Mouse (Mus musculus): ENCODE data around the gene Cd2ap. TPM values are rescaled to one million over a fixed set of nuclear protein-coding genes. Genes with fewer than 3 reads are reported as not detected.
"Not testable (repeated sequence)": the region's sequence is repeated elsewhere in the genome, so short reads cannot be mapped to it uniquely, and the experiment has no call there.

Cd2ap gene
- polyA plus RNA-seq, 1 experiment = 158 TPM

DNA sequence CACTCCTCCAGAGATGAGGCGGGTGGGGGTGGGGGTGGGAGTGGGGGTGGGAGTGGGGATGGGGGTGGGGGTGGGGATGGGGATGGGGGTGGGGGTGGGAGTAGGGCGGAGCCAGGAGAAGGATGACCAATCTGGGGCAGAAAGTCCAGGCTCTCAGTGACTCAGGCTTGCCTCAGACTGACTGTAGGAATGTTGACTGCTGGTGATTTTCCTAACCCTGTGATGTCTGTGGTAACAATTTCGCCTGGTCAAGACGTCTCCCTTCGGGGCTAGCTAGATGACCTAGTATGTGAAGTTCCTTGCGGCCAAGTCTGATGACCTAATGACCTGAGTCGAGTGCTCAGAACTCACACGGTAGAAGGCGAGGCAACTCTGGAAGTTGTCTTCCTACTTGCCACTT lies 32.9 kb upstream of the Cd2ap start:
- Histone ChIP-seq H3K9me3 (replicated peaks; ENCODE audit: control insufficient read depth, insufficient read depth, low read length, poor library complexity, severe bottlenecking) (no peaks in the 10 kb centered on the region; the same call in 1 of the 2 replicates), H3K9ac (ENCODE audit: low read depth, poor library complexity, severe bottlenecking) (no peak overlapping the region), H3K4me3 (ENCODE audit: low read depth, low read length) (no peak overlapping the region), H3K27ac (ENCODE audit: insufficient read depth, low read length) (peak overlapping the region; percentile 85), H3K4me1 (ENCODE audit: control insufficient read depth, insufficient read depth, low read length) (peaks cover 3% of the 10 kb centered on the region), H3K36me3 (ENCODE audit: control insufficient read depth, insufficient read depth, low read length, poor library complexity, severe bottlenecking) (no peaks in the 10 kb centered on the region), H3K27me3 (ENCODE audit: control insufficient read depth, insufficient read depth, low read length, poor library complexity, severe bottlenecking) (no peaks in the 10 kb centered on the region)
- TF ChIP-seq POLR2A (IDR thresholded peaks at IDR 0.05; ENCODE audit: insufficient read depth, low read length) (no peak), EP300 (IDR thresholded peaks at IDR 0.05; ENCODE audit: insufficient read depth, low read depth, low read length) (no peak), CTCF (IDR thresholded peaks at IDR 0.05; ENCODE audit: low read depth, low read length) (no peak)

DNA sequence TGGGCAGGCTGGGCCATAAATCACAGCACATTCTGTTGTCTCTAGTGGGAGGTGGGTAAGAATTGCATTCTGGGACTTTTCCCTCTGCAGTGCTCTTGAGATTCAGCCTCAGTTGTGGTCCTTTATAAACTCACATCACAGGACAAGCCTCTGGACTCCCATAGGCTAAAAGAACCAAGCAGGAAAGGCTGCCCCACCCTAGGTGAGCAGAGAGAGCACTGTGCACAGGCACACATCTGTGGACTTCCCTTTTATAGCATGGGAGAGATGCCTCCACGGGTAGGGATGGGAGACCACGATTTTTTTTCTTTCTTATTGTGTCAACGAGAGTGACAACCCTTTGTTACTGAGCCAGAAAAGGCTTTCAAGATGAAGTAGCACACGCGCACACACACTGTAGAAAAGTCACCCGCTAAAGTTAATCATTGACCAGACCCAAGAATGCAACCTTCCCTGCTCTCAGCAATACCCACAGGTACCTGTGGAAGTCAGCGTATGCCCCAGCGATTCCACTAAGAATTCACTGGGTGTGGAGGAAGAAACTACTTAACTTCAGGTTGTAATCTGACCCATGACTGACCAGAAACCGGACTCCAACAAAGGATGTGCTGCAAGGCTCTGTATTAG lies 32.4 kb upstream of the Cd2ap start:
- Histone ChIP-seq H3K27me3 (ENCODE audit: control insufficient read depth, insufficient read depth, low read length, poor library complexity, severe bottlenecking) (no peaks in the 10 kb centered on the region), H3K4me3 (ENCODE audit: low read depth, low read length) (no peak overlapping the region), H3K4me1 (ENCODE audit: control insufficient read depth, insufficient read depth, low read length) (peaks cover 3% of the 10 kb centered on the region), H3K9ac (ENCODE audit: low read depth, poor library complexity, severe bottlenecking) (no peak overlapping the region), H3K9me3 (replicated peaks; ENCODE audit: control insufficient read depth, insufficient read depth, low read length, poor library complexity, severe bottlenecking) (no peaks in the 10 kb centered on the region; the same call in 1 of the 2 replicates), H3K36me3 (ENCODE audit: control insufficient read depth, insufficient read depth, low read length, poor library complexity, severe bottlenecking) (no peaks in the 10 kb centered on the region), H3K27ac (ENCODE audit: insufficient read depth, low read length) (peak overlapping the region; percentile 60)
- TF ChIP-seq EP300 (IDR thresholded peaks at IDR 0.05; ENCODE audit: insufficient read depth, low read depth, low read length) = no peak
- TF ChIP-seq POLR2A (IDR thresholded peaks at IDR 0.05; ENCODE audit: insufficient read depth, low read length) = no peak
- no peak for TF ChIP-seq CTCF (IDR thresholded peaks at IDR 0.05; ENCODE audit: low read depth, low read length)

DNA sequence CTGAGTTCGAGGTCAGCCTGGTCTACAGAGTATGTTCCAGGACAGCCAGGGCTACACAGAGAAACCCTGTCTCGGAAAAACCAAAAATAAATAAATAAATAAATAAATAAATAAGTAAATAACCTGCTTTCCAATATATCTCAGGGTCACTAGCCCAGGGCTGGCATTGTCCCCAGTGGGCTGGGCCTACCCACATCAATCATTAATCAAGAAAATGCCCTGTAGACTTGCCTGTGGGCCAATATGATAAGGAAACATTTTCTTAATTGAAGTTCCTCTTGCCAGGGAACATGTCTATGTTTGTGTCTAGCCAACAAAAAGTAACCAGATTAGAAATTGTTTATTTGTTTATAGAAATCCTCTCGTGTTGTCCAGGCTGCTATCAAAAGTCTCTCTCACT lies 31.7 kb upstream of the Cd2ap start:
- no peak overlapping the region for H3K9ac ChIP-seq (ENCODE audit: low read depth, poor library complexity, severe bottlenecking)
- H3K9me3 ChIP-seq (replicated peaks; ENCODE audit: control insufficient read depth, insufficient read depth, low read length, poor library complexity, severe bottlenecking) = no peaks in the 10 kb centered on the region; the same call in 1 of the 2 replicates
- H3K27ac ChIP-seq (ENCODE audit: insufficient read depth, low read length) = peak overlapping the region; percentile 60; the same call in 1 of the 2 replicates
- TF ChIP-seq POLR2A (IDR thresholded peaks at IDR 0.05; ENCODE audit: insufficient read depth, low read length) (no peak), CTCF (IDR thresholded peaks at IDR 0.05; ENCODE audit: low read depth, low read length) (no peak), EP300 (IDR thresholded peaks at IDR 0.05; ENCODE audit: insufficient read depth, low read depth, low read length) (no peak)
- no peak overlapping the region for H3K4me3 ChIP-seq (ENCODE audit: low read depth, low read length)
- H3K4me1 ChIP-seq (ENCODE audit: control insufficient read depth, insufficient read depth, low read length) = peaks cover 3% of the 10 kb centered on the region
- no peaks in the 10 kb centered on the region for H3K36me3 ChIP-seq (ENCODE audit: control insufficient read depth, insufficient read depth, low read length, poor library complexity, severe bottlenecking)
- no peaks in the 10 kb centered on the region for H3K27me3 ChIP-seq (ENCODE audit: control insufficient read depth, insufficient read depth, low read length, poor library complexity, severe bottlenecking)

DNA sequence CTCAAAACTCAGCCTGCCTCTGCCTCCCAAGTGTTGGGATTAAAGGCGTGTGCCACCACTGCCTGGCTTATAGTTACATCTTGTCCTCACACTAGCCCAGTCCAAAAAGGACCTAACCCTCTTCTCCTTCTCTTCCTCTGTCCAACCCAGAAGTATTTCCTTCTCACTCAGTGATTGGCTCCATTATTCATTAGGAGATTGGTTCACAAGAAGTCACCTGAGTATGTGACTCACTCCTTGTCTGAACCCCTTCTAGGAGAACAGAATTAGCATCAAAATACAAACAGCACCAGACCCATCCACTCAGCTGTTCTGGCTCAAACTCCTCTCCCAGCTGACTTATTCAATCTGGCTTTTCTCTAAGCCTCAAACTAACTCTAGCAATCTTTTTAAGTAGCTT lies 30.0 kb upstream of the Cd2ap start:
- H3K27ac ChIP-seq (ENCODE audit: insufficient read depth, low read length); H3K9ac ChIP-seq (ENCODE audit: low read depth, poor library complexity, severe bottlenecking); H3K4me1 ChIP-seq (ENCODE audit: control insufficient read depth, insufficient read depth, low read length); H3K36me3 ChIP-seq (ENCODE audit: control insufficient read depth, insufficient read depth, low read length, poor library complexity, severe bottlenecking); H3K9me3 ChIP-seq (replicated peaks; ENCODE audit: control insufficient read depth, insufficient read depth, low read length, poor library complexity, severe bottlenecking); H3K27me3 ChIP-seq (ENCODE audit: control insufficient read depth, insufficient read depth, low read length, poor library complexity, severe bottlenecking); H3K4me3 ChIP-seq (ENCODE audit: low read depth, low read length): not testable (repeated sequence)

GRCm38 (mm10) chr17:42905919-42906318 lies 29.5 kb upstream of the Cd2ap start:
- Histone ChIP-seq H3K4me1 (ENCODE audit: control insufficient read depth, insufficient read depth, low read length) (peaks cover 3% of the 10 kb centered on the region), H3K36me3 (ENCODE audit: control insufficient read depth, insufficient read depth, low read length, poor library complexity, severe bottlenecking) (no peaks in the 10 kb centered on the region), H3K27ac (ENCODE audit: insufficient read depth, low read length) (no peak overlapping the region), H3K27me3 (ENCODE audit: control insufficient read depth, insufficient read depth, low read length, poor library complexity, severe bottlenecking) (no peaks in the 10 kb centered on the region), H3K9me3 (replicated peaks; ENCODE audit: control insufficient read depth, insufficient read depth, low read length, poor library complexity, severe bottlenecking) (no peaks in the 10 kb centered on the region; the same call in 1 of the 2 replicates), H3K4me3 (ENCODE audit: low read depth, low read length) (no peak overlapping the region), H3K9ac (ENCODE audit: low read depth, poor library complexity, severe bottlenecking) (no peak overlapping the region)
- no peak for TF ChIP-seq EP300 (IDR thresholded peaks at IDR 0.05; ENCODE audit: insufficient read depth, low read depth, low read length)
- TF ChIP-seq CTCF (IDR thresholded peaks at IDR 0.05; ENCODE audit: low read depth, low read length) = no peak
- no peak for TF ChIP-seq POLR2A (IDR thresholded peaks at IDR 0.05; ENCODE audit: insufficient read depth, low read length)

GRCm38 (mm10) chr17:42900795-42901194 lies 24.3 kb upstream of the Cd2ap start:
- Histone ChIP-seq H3K9me3 (replicated peaks; ENCODE audit: control insufficient read depth, insufficient read depth, low read length, poor library complexity, severe bottlenecking) (peaks cover 23% of the 10 kb centered on the region), H3K4me3 (ENCODE audit: low read depth, low read length) (no peak overlapping the region), H3K27me3 (ENCODE audit: control insufficient read depth, insufficient read depth, low read length, poor library complexity, severe bottlenecking) (no peaks in the 10 kb centered on the region), H3K27ac (ENCODE audit: insufficient read depth, low read length) (peak overlapping the region; percentile 78), H3K9ac (ENCODE audit: low read depth, poor library complexity, severe bottlenecking) (no peak overlapping the region), H3K36me3 (ENCODE audit: control insufficient read depth, insufficient read depth, low read length, poor library complexity, severe bottlenecking) (no peaks in the 10 kb centered on the region), H3K4me1 (ENCODE audit: control insufficient read depth, insufficient read depth, low read length) (no peaks in the 10 kb centered on the region)
- peak; percentile 70; the same call in 1 of the 2 replicates for TF ChIP-seq EP300 (IDR thresholded peaks at IDR 0.05; ENCODE audit: insufficient read depth, low read depth, low read length)
- no peak for TF ChIP-seq CTCF (IDR thresholded peaks at IDR 0.05; ENCODE audit: low read depth, low read length)

Data from ES-Bruce4 (cell line).